Mouse (Mus musculus): ENCODE measurements around the gene Kcnma1. TPM values are rescaled to one million over a fixed set of nuclear protein-coding genes. Genes with fewer than 3 reads are reported as not detected.
A peak's percentile ranks its signal among the peaks of the same experiment; 100 is the strongest.

The Kcnma1 gene
- total RNA-seq, 2 experiments from 2014 or later, result 0.39 to 0.98 TPM

GRCm38 (mm10) chr14:23626114-23626513, 388.2 kb downstream of the Kcnma1 start:
- intact Hi-C loops (cut with DNase I), result no loop called here
- DNase-seq, result no peak

GRCm38 (mm10) chr14:23625436-23625835, 388.9 kb downstream of the Kcnma1 start:
- intact Hi-C loops (cut with DNase I), result no loop called here
- no peak for DNase-seq

DNA sequence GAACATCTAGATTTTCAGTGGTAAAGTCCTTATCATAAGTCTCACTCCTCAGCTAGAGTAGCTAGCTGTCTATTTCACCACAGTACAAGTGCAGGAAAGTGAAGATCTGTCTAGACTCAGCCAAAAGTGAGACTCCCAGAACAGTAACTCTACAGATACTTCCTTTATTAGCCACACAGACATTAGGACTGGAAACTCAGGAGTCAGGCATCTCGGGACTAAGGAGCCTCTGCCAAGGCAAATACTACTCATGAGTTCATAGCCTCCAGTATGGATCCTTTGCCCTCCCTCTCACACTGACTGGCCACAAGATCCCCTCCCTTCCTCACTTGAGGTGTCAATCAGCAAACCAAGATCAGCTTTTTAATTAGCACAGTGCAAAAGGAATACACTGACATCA, 389.8 kb downstream of the Kcnma1 start:
- intact Hi-C loops (cut with DNase I), result no loop called here
- no peak for DNase-seq

DNA sequence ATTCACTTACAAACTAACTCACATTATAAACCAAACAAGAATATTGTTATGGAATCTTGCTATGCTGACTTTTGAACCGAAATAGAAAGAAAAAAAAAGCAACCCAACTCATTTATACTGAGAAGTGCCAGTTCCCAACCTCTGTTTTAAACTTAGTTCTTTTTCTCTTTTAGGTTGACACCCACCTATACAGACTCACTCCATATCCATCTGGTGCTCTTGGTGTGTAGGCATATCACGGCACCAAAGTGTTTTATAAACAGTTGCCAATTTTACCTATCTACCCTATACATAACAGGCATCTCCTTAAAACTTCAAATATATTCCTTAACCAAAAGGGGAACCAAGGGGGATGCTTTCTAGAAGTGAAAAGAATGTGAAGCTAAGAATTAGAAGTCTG, 393.6 kb downstream of the Kcnma1 start:
- intact Hi-C loops (cut with DNase I), result no loop called here
- DNase-seq, result no peak

DNA sequence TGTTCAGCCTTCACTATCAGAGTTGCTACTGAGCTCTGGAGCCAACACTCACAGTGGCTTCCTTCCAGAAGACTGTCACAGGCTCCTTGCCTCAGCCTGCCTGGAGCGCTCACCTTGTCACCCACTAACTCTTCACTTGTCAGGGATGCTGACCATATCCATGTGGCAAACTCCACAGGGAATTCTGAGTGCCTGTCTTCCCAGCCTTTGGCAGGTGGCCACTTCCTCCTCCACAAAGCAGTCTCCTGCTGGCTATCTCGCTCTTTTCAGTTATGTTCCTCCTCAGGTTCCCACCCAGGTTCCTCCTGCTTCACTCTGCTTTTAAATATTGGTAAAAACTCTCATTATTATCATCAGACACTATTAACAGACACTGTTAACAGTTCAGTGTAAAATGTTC, 395.3 kb downstream of the Kcnma1 start:
- no peak for DNase-seq
- intact Hi-C loops (cut with DNase I), result no loop called here

DNA sequence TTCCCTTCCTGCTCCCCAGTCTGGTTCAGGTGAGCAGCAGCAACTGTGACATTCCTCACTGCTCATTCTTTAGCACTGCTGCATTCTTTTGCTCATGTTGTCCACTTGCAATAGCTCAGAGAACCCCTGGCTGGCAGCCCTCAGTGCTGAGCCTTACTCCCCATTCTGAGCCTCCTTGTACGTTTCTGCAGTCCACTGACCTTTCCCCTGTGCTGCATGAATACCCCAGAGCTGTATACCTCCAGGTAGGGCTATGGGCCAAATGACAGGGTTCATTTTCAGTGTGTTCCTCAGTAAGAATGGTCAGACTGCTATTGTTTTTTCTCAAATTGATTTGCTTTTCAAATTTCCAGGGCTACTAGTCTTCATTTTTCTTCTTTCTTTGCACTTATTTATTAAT, 396.2 kb downstream of the Kcnma1 start:
- DNase-seq, result no peak
- intact Hi-C loops (cut with DNase I), result no loop called here

GRCm38 (mm10) chr14:23610054-23610453, 404.2 kb downstream of the Kcnma1 start:
- intact Hi-C loops (cut with DNase I), result no loop called here
- DNase-seq, result no peak

DNA sequence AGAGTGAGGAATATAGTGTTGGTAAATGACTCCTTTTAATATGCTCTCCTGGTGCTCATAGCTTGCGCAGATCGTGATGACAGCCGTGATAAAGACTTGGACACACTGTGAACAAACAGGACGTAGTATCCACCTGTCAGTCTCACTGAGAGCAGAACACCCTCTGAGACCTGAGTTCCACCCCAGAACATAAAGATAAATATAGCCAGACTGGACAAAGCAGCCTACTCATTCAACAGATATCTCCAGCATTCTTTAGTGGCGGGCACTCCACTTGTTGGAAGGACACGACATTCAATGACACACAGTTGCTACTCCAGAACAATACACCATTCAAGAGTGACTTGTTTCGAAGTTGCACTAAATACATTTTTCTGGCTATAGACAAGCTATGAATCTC, 408.6 kb downstream of the Kcnma1 start:
- DNase-seq, result no peak
- intact Hi-C loops (cut with DNase I), result no loop called here

DNA sequence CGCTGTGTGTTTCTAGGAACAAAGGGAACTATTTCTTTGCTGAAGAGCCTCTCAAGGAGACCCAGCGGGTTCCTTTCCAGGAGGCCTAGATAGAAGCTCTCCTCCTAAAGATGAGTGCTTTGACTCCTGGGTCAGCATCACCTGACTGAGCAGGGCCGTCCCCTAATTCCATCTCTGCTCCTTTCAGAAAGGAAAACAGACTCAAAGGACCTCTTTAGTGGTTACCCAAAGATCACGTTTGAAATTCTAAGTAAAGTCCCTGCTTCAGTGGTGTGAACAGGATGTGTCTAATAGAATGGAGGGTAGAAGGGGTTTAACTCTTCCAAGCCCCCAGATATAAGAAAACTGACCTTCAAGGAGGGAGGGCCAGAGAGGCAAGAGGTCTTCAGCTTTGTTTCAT, 411.4 kb downstream of the Kcnma1 start:
- intact Hi-C loops (cut with DNase I), result no loop called here
- no peak for DNase-seq

DNA sequence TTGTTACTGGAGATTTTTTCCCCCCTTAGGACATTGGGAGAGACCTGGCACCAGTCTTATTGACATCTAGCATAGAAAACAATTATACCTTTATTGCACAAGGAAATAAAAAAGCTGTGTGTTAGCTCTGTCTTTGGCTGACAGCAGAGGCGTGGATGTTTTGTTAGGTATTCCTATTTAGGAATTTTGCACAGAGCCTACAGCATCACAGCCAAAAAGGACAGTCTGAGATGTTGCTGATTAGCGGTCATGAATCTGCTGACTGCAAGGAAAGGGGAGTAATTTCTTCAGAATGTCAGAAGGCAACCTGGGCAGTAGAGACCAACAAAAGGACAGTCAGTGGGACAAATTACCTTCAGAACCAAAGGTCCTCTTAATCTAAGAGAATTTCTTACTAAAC, 412.2 kb downstream of the Kcnma1 start:
- intact Hi-C loops (cut with DNase I), result no loop called here
- DNase-seq, result no peak

- DNase-seq, result no peak
- intact Hi-C loops (cut with DNase I), result no loop called here
Measured at GRCm38 (mm10) chr14:23594629-23595028, 419.7 kb downstream of the Kcnma1 start.

DNA sequence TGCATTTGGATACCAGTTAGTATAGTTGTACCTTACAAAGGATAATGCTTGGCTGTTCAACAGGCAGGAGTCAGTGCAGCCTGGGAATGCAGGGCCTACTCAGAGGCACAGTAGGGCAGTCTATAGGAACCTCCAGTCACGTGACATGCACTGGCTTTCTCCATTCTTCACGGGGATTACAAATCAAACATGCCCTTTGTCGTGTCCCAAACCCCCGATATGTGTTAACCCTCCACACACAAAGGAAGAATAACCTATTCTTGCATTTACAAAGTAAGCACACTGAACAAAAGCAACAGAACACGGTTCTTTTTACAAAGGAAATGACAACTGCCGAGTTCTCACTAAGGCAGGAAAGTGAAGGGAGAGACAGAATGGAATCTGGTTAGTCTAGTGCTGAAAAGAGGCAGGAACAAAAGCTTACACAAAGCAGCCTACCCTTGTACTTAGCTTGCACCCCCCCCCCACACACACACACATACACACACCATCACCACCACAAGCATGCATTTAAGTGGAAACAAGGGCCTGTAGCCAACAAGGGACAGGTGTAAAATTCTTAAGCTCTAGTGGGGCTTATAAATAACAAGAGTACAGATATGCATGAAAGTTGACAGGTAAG, 421.4 kb downstream of the Kcnma1 start:
- DNase-seq, result no peak
- intact Hi-C loops (cut with DNase I), result no loop called here

DNA sequence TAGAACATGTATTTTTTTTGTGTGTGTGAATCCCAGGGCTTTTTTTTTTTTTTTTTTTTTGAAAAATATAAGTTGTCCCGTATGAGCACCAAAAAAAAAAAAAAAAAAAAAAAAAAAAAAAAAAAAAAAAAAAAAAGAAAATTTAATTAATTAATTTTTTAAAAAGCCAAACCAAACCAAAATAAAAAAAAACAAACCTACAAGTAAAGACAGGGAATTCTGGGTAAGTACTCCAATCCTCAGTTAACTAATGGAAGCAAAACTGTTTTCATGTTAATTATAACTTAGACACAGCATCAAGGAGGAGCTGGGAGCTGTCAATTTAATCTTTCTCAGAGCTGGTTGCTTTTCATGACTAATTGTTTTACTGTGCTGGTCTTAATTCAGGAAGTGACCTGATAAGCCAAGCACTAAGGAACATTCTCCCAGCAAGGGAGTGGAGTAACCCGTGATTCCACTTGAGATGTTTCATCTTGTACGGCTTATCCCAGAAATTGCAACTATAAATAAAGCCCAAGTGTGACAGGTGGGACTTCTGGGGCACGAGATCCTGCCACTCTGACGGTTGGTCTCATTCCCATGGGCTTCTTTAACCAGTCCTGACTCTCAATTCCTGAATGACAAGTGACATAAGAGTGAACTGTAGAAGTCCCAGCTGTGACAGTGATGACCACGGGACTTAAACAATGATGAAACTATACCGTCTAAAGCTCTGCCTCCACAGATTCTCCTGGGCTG, 424.4 kb downstream of the Kcnma1 start:
- intact Hi-C loops (cut with DNase I), result loop anchor here (5.0 to 10.0 kb wide), 2 partner anchors 197 to 695 kb away; no protein-coding TSS in a partner anchor
- no peak for DNase-seq

DNA sequence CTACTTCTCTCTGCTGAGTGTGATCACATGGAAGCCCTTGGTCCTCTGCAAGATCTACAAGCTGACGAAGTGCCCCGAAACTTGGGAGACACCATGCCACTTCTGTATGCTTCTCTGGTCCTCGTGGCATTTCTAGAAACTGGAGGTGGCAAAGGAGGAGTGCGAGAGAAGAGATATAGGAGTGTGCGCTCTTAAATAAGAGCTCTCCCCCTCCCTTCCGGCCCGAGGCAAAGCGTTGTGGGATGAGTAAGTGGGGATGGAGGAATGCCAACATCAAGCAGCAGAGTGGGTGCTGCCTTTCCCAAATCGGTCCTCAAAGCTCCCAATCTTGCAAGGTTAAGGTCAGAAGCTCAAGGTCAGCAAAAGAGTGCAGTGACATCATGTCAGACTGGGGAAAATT, 426.8 kb downstream of the Kcnma1 start:
- intact Hi-C loops (cut with DNase I), result loop anchor here (5.0 to 10.0 kb wide), 2 partner anchors 200 to 697 kb away; no protein-coding TSS in a partner anchor
- DNase-seq, result no peak

GRCm38 (mm10) chr14:23583235-23583634, 431.1 kb downstream of the Kcnma1 start:
- intact Hi-C loops (cut with DNase I), result loop anchor here (1.0 to 10.0 kb wide), 4 partner anchors 57 to 702 kb away; no protein-coding TSS in a partner anchor
- peak; percentile 21 to 71 for DNase-seq

- intact Hi-C loops (cut with DNase I), result loop anchor here (5.0 to 10.0 kb wide), 2 partner anchors 481 to 704 kb away; no protein-coding TSS in a partner anchor
Measured at GRCm38 (mm10) chr14:23581282-23581681, 433.0 kb downstream of the Kcnma1 start.

GRCm38 (mm10) chr14:23575951-23576350, 438.3 kb downstream of the Kcnma1 start:
- intact Hi-C loops (cut with DNase I), result no loop called here
- DNase-seq, result peak in 1 of 2 experiments; percentile 22

More at GRCm38 (mm10) chr14:23581282-23581681, 433.0 kb downstream of the Kcnma1 start:
- no peak for DNase-seq

- intact Hi-C loops (cut with DNase I), result no loop called here
- DNase-seq, result no peak
Measured at GRCm38 (mm10) chr14:23574136-23574535, 440.2 kb downstream of the Kcnma1 start.

GRCm38 (mm10) chr14:23573385-23573784, 440.9 kb downstream of the Kcnma1 start:
- intact Hi-C loops (cut with DNase I), result no loop called here
- DNase-seq, result no peak

DNA sequence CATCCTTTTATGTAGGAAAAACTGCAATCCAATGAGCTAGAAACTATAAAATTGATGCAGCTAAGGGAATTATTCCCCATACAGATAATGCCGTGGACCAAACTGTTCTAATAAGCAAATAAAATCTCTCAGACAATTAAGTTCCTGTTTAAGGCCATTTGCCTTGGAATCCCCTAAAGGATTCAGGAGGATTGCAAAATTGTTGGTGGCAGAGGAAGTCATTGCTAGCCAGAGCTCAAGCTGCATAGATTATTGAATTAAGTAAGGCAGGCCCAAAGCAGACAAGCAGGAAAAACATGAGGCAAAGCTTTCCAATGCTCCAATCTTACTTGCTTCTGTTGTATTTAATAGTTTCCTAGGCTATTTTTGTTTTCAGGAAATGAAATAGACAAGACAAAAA, 441.5 kb downstream of the Kcnma1 start:
- intact Hi-C loops (cut with DNase I), result no loop called here
- no peak for DNase-seq

DNA sequence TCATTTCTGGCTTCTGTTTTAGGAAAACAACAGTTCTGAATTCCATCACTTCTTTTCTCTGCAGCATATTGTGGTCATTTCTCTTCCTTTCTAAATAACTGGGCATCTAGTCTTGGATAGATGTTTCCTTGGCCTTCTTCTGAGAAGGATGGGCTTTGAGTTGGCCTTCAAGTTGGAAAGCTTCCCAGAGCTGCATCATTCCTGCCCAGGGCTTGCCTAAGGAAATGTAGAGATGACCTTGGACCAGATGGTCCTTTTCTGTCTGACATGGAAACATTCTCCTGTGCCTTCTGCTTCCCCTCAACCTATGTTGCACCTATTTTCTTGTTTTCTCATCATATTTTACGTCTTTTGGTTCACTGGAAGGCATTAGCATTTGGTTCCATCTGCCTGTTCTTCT, 444.0 kb downstream of the Kcnma1 start:
- DNase-seq, result no peak
- intact Hi-C loops (cut with DNase I), result no loop called here

DNA sequence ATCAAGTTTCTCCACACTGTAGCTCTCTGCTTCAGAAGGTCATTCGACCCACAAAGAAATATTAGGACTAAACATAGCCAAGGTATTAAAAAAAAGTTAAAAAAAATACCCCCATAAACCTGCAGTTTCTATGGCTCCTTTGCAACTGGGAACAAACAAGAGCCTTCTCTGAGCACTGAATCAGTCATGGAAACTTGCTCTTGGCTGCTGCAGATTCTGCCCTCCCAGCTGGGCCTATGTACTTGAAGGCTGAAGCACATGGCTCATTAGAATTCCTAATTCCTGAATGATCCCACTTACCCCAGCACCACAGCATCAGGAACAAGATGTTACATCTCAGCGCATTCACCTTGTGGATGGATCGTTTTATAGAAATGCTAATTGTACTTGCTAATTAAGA, 448.4 kb downstream of the Kcnma1 start:
- no peak for DNase-seq
- intact Hi-C loops (cut with DNase I), result no loop called here

Measured in heart, postnatal 14 days (tissue).